Mouse (Mus musculus): ENCODE results near the gene Ccdc36. TPM values are rescaled to one million over a fixed set of nuclear protein-coding genes. Genes with fewer than 3 reads are reported as not detected.
A peak's percentile ranks its signal among the peaks of the same experiment; 100 is the strongest.

Ccdc36 gene
- polyA plus RNA-seq, 1 experiment from 2014 or later: 1.1 TPM

DNA sequence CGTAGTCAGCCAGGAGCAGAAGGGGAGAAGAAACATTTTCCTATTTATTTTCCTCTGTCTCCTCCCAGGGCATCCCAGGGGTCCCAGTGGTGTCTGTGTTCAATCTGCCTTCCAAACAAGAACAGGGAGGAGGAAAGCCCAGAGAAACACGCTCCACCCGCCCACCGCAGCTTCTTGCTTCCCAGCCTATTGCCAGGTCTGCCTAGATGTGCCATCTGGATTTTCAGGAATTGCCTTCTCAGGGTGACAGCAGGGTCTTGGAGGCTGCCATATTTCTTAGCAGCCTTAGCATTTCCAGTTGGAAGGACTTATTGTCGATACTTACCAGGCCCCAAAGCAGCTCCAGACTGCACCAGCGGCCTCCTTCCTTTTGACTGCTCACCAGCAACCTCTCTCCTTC lies 10.9 kb upstream of the Ccdc36 start:
- no peaks in the 10 kb centered on the region for H3K27me3 ChIP-seq (ENCODE audit: low read depth, poor library complexity, severe bottlenecking)
- no peak for DNase-seq (ENCODE audit: low spot score)
- H3K9me3 ChIP-seq (replicated peaks): no peaks in the 10 kb centered on the region
- WGBS: 86% methylated on average over 6 of the region's 6 CpGs
- H3K4me1 ChIP-seq: peaks cover 9% of the 10 kb centered on the region
- H3K27ac ChIP-seq (replicated peaks): no peak overlapping the region
- H3K4me3 ChIP-seq: no peak overlapping the region
- no peaks in the 10 kb centered on the region for H3K36me3 ChIP-seq

DNA sequence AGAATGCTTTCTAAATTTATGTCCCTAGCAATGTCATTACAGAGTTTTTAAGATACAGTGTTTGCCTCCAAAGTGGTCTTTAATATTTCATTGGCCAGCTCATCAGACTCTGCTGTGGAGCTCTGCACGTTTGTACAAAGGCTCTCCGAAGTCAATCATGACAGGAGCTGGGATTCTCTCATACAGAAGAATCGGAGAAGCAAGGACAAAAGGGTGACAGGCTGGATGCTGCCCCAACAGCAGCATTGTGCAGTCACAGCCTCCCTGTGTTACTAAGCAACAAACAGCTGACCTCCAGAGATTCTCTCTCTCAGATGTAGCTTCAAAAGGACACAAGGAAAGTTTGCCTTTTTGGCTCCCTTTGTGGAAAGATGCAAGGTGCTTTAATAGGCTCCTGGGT lies 7.9 kb upstream of the Ccdc36 start, which contains the start of gene BC048562:
Gene BC048562 (plus strand): TSS at position 301 of the 400 bp plus-strand sequence.
- Histone ChIP-seq H3K4me3 (no peak within 1 kb of the TSS), H3K4me1 (peaks cover 16% of the 10 kb centered on the region)
- WGBS: 53% methylated on average over 3 of the region's 3 CpGs

DNA sequence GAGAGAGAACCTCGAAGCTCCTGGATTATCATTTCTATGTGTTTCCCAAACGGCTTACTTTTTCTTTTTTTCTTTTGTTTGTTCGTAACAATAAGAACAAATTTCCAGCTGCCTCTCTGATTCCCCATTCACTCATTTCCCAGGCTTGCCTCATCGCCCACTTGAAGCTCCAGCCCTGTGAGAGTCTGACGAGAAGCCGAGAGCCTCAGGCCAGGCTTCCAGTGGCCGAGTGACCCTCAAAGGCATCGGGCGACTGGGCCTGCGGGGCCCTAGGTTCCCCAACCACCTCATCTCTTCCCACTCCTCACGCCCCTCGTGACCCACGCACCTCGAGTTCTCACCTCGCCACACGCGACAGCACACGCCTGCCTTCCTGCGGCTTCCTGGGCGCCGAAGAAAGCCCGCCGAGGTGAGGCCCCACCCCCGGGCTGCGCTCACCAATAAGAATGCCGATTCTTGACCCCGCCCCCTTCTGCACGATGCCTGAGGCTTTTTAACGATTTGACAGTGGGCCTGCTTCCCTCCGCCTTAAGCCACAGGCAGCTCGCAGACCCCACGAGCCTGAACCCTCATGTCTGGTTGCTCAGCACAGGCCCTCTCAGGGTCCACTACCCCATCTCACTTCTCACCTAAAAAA lies 3.3 kb upstream of the Ccdc36 start:
- H3K36me3 ChIP-seq: no peaks in the 10 kb centered on the region
- 57% methylated on average over 32 of the region's 32 CpGs for WGBS
- H3K9me3 ChIP-seq (replicated peaks): no peaks in the 10 kb centered on the region
- peak overlapping the region; percentile 36 for H3K4me3 ChIP-seq
- peak overlapping the region; percentile 9; the same call in 1 of the 2 replicates for H3K27ac ChIP-seq (replicated peaks)
- no peaks in the 10 kb centered on the region for H3K27me3 ChIP-seq (ENCODE audit: low read depth, poor library complexity, severe bottlenecking)
- DNase-seq (ENCODE audit: low spot score): peak; percentile 49
- peaks cover 14% of the 10 kb centered on the region for H3K4me1 ChIP-seq

More for the DNA sequence above, 7.9 kb upstream of the Ccdc36 start, which contains the start of gene BC048562:
- Histone ChIP-seq H3K9me3 (replicated peaks) (no peaks in the 10 kb centered on the region), H3K36me3 (no peaks in the 10 kb centered on the region), H3K27ac (replicated peaks) (no peak within 1 kb of the TSS), H3K27me3 (ENCODE audit: low read depth, poor library complexity, severe bottlenecking) (no peaks in the 10 kb centered on the region)
- no peak for DNase-seq (ENCODE audit: low spot score)

DNA sequence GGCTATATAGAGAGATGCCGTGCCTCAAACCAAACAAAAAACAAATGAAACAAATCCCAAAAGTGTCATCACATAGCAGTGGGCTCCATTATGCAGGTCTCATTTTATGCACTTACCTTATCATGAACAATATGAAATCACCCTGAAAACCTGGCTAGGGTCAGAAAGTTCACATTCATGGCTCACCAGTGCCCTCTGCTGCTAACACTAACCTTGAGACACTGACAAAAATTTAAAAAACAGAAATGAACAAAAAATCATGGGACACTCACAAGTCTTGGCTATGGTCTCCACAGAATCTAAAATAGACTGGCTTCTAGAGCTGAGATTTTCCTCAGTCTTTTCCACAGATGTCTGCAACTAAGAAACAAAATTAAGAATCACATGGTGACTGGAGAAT lies 16.1 kb downstream of the Ccdc36 start:
- Histone ChIP-seq H3K36me3 (no peaks in the 10 kb centered on the region), H3K27ac (replicated peaks) (no peak overlapping the region), H3K27me3 (ENCODE audit: low read depth, poor library complexity, severe bottlenecking) (no peaks in the 10 kb centered on the region), H3K9me3 (replicated peaks) (no peaks in the 10 kb centered on the region), H3K4me1 (no peaks in the 10 kb centered on the region), H3K4me3 (no peak overlapping the region)
- no peak for DNase-seq (ENCODE audit: low spot score)
- 76% methylated on average over 1 of the region's 1 CpGs for WGBS

DNA sequence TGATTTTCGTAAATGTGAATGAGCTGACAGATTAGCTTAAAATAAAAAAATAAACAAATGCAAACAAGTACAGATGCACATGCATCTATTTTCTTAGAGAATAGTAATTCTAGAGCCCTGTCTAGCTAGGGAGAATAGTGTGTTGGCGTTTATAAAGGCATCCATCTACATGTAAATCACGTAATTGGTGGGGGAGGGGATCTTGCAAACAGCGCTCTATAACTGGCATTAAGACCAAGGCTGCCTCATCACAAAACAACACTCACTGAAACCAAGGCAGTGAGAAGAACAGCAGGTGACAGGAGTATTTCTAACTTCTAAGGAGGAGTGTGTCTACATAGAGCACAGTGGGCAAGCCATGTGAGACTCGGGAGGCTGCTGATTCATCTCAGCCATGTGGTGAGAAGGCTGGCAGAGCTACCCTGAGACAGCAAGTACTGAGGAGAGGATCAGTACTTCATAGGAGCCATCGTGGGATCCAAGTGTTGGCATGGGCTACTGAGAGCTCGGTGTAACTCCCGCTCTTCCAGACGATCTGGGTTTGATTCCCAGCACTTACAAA lies 16.8 kb downstream of the Ccdc36 start:
- H3K36me3 ChIP-seq: no peaks in the 10 kb centered on the region
- H3K4me1 ChIP-seq: no peaks in the 10 kb centered on the region
- H3K27ac ChIP-seq (replicated peaks): no peak overlapping the region
- H3K4me3 ChIP-seq: no peak overlapping the region
- 83% methylated on average over 9 of the region's 9 CpGs for WGBS
- H3K27me3 ChIP-seq (ENCODE audit: low read depth, poor library complexity, severe bottlenecking): no peaks in the 10 kb centered on the region
- DNase-seq (ENCODE audit: low spot score): no peak
- H3K9me3 ChIP-seq (replicated peaks): no peaks in the 10 kb centered on the region

DNA sequence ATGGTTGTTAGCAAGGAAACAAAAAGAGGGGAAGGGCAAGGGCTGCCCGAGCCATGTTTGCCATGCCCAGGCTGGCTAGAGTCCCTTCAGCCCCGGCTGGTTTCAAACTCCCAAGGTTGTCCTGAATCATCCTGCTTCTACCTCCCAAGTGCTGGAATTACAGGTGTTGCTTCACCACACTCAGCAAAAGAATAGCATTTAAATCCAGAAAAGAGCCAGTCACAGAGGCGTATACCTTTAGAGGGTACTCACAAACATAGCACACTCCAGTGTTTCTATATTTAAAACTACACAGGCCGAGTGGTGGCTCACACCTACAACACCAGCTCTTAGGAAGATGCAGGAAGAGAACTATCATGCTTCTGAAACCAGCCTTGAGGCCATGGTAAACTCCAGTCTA lies 18.7 kb downstream of the Ccdc36 start:
- Histone ChIP-seq H3K4me3 (no peak overlapping the region), H3K27ac (replicated peaks) (no peak overlapping the region), H3K36me3 (no peaks in the 10 kb centered on the region), H3K4me1 (no peaks in the 10 kb centered on the region), H3K27me3 (ENCODE audit: low read depth, poor library complexity, severe bottlenecking) (no peaks in the 10 kb centered on the region), H3K9me3 (replicated peaks) (no peaks in the 10 kb centered on the region)
- DNase-seq (ENCODE audit: low spot score): no peak
- WGBS: 89% methylated on average over 4 of the region's 4 CpGs

DNA sequence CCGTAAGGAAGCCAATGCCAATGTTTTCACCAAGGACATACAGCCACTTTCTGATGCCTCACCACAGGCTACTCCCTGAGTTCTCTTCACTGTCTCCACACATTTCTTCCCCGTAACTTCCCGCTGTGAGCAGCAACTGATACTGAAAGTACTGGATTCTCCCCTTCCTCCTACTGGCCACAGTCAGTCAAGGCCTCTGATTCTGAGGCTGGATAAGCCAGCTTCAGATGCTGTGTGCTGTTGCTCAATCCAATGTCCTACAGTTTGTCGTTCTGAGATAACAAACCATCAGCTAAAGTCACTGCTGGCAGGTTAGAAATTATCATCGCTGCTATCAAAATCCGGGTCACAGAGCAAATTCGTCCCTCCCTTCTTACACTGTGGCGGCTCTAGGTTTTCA lies 23.8 kb downstream of the Ccdc36 start:
- 83% methylated on average over 8 of the region's 8 CpGs for WGBS
- no peaks in the 10 kb centered on the region for H3K9me3 ChIP-seq (replicated peaks)
- no peaks in the 10 kb centered on the region for H3K27me3 ChIP-seq (ENCODE audit: low read depth, poor library complexity, severe bottlenecking)
- H3K4me3 ChIP-seq: no peak overlapping the region
- DNase-seq (ENCODE audit: low spot score): no peak
- H3K4me1 ChIP-seq: peaks cover 13% of the 10 kb centered on the region
- H3K36me3 ChIP-seq: no peaks in the 10 kb centered on the region
- H3K27ac ChIP-seq (replicated peaks): no peak overlapping the region

DNA sequence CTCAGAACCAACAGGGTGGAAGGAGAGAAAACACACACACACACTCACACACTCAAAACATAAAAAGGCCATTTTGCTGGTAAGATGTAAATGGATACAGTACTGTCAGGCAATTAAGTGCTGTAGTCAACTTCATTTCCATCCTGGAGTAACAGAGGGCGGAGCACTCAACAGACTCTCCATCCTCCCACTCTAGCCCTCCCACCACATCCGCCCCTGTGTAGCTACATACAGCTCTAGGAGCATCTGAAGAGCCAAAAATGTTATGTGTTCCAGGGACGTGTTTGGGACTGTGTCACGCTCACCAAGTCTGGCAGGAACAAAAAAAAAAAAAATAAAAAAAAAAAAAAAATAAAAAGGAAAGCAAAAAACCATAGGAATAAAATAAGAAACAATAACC lies 25.2 kb downstream of the Ccdc36 start:
- H3K27ac ChIP-seq (replicated peaks): no peak overlapping the region
- H3K27me3 ChIP-seq (ENCODE audit: low read depth, poor library complexity, severe bottlenecking): no peaks in the 10 kb centered on the region
- no peak for DNase-seq (ENCODE audit: low spot score)
- no peaks in the 10 kb centered on the region for H3K36me3 ChIP-seq
- WGBS: 86% methylated on average over 4 of the region's 4 CpGs
- H3K4me1 ChIP-seq: peaks cover 13% of the 10 kb centered on the region
- H3K4me3 ChIP-seq: no peak overlapping the region
- H3K9me3 ChIP-seq (replicated peaks): no peaks in the 10 kb centered on the region

DNA sequence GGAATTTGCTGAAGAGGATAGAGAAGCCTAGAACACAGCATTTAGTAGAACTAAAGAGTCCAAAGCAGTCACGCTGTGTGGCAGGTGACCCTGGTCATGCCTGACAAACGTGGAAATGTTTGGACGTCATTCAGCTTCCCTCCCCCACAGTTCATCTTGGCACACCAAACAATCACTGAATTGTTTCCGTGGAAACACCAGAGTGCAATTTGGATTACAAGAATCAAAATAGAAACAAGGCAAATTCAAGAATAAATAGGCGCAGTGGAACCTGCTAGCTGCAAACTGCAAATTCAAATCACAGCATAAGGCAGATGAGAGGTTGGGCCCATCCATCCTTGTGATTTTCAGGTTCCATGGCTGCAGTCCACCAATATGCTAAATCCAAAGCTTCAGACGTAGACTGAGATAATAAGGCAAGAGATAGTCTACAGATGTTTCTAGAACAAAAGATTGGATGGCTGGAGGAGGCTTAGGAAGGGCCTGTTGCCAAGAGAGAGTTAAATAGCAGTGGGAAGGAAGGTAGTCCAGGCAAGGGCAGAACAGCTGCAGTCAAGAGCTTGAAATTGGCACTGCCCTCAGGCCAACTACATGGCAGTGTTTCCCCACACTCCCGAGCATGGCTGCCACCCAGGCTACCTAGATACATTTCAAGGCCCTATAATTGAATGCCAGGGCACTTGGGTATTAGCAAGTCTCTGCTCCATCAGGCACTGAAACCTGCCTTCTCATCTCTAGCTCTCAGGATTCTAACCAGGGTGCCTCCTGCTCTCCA lies 26.9 kb downstream of the Ccdc36 start:
- H3K4me3 ChIP-seq: no peak overlapping the region
- no peak for DNase-seq (ENCODE audit: low spot score)
- 69% methylated on average over 7 of the region's 7 CpGs for WGBS
- no peaks in the 10 kb centered on the region for H3K36me3 ChIP-seq
- H3K27ac ChIP-seq (replicated peaks): 0 out of 2 replicates have a peak overlapping the region, but pooled peaks have one; percentile 2
- H3K4me1 ChIP-seq: peaks cover 13% of the 10 kb centered on the region
- H3K9me3 ChIP-seq (replicated peaks): no peaks in the 10 kb centered on the region
- no peaks in the 10 kb centered on the region for H3K27me3 ChIP-seq (ENCODE audit: low read depth, poor library complexity, severe bottlenecking)

DNA sequence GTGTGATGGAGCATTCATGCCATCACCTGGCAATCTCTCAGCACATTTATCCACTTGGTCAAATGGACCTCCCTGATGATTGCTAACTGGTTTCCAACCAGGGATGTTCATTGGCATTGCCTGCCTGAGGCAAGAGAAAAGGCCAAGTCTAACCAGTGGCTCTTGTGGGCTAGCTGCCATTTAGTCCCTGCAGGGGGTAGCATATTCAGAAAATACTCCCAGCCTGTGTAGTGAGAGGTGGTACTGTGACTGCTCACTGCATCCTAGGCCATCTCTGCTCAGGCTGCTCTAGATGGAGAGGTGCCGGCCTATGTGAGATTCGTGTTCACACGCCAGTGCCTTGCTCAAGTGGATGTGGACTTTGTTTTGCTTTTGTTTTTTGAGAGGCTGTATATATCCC lies 30.0 kb downstream of the Ccdc36 start:
- 93% methylated on average over 3 of the region's 3 CpGs for WGBS
- no peak overlapping the region for H3K27ac ChIP-seq (replicated peaks)
- DNase-seq (ENCODE audit: low spot score): no peak

DNA sequence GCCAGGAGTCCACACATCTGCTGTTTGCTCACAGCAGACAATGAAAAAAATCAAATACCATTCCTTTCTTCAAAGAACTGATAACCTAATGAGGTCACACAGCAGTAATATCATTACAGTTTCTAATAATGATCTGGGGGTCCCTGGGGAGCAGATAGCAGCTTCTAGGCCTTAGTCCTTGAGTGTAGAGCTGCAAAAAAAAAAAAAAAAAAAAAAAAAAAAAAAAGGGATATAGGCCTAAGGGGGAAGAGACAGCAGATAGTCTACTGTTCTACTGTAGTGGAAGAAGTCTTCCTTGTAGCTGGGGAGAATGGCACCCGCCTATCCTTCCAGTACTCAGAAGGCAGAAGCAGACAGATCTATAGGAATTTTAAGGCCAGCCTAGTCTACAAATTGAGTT lies 32.9 kb downstream of the Ccdc36 start:
- no peaks in the 10 kb centered on the region for H3K27me3 ChIP-seq (ENCODE audit: low read depth, poor library complexity, severe bottlenecking)
- H3K27ac ChIP-seq (replicated peaks): no peak overlapping the region
- H3K9me3 ChIP-seq (replicated peaks): no peaks in the 10 kb centered on the region
- WGBS: 76% methylated on average over 1 of the region's 1 CpGs
- H3K36me3 ChIP-seq: peaks cover 41% of the 10 kb centered on the region
- H3K4me1 ChIP-seq: peaks cover 16% of the 10 kb centered on the region
- DNase-seq (ENCODE audit: low spot score): no peak
- H3K4me3 ChIP-seq: no peak overlapping the region

More for the DNA sequence above, 30.0 kb downstream of the Ccdc36 start:
- Histone ChIP-seq H3K9me3 (replicated peaks) (no peaks in the 10 kb centered on the region), H3K4me1 (peaks cover 13% of the 10 kb centered on the region), H3K4me3 (no peak overlapping the region), H3K27me3 (ENCODE audit: low read depth, poor library complexity, severe bottlenecking) (no peaks in the 10 kb centered on the region), H3K36me3 (peaks cover 12% of the 10 kb centered on the region)

DNA sequence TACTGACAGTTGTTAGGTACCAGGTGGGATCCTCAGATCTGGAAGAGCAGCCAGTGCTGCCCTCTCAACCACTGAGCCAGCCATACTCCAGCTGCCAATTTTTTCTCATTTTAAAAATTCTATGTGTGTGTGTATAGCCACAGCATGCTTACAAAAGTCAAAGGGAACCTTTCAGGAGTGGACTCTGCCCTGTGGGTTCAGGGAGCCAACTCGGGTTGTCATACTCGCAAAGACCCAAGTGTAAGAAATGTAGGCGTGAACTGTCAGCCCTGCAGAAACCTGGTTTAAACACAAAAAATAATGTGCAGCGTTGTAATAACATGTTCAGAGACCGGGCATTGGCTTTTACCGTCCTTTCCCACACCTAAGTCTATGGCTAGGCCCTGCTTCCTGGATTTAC lies 34.1 kb downstream of the Ccdc36 start:
- Histone ChIP-seq H3K27me3 (ENCODE audit: low read depth, poor library complexity, severe bottlenecking) (no peaks in the 10 kb centered on the region), H3K36me3 (peaks cover 51% of the 10 kb centered on the region), H3K27ac (replicated peaks) (no peak overlapping the region), H3K4me3 (no peak overlapping the region), H3K4me1 (peaks cover 16% of the 10 kb centered on the region), H3K9me3 (replicated peaks) (no peaks in the 10 kb centered on the region)
- DNase-seq (ENCODE audit: low spot score): no peak
- WGBS: 96% methylated on average over 6 of the region's 6 CpGs

DNA sequence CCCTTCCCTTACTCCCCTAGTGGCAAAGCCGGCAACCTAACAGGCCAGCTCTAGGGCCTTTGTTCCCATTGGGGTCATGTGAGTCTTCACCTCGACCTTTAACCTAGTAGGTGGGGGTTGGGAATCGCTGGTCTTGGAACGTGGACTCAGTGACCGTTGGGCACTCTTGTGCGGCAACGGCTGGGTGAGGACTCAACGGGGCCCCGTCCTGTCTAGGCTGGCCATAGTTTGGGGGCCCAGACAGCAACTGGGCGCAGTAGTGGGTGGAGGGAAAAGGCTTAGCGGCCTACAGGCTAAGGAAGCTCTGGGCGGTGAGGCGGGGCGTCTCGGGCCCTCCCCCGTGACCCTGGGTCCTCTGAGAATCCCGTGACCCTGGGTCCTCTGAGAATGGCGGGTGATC lies 35.6 kb downstream of the Ccdc36 start, which contains the start of gene 1700102P08Rik:
Gene 1700102P08Rik (plus strand): TSS at position 130 of the 400 bp plus-strand sequence.
- peaks cover 67% of the 10 kb centered on the region for H3K36me3 ChIP-seq
- peak within 1 kb of the TSS; percentile 83 for H3K27ac ChIP-seq (replicated peaks)
- peaks cover 16% of the 10 kb centered on the region for H3K4me1 ChIP-seq
- H3K4me3 ChIP-seq: 0 out of 2 replicates have a peak within 1 kb of the TSS, but pooled peaks have one; percentile 26
- no peaks in the 10 kb centered on the region for H3K27me3 ChIP-seq (ENCODE audit: low read depth, poor library complexity, severe bottlenecking)
- WGBS: 48% methylated on average over 18 of the region's 18 CpGs
- peak; percentile 47 for DNase-seq (ENCODE audit: low spot score)
- H3K9me3 ChIP-seq (replicated peaks): no peaks in the 10 kb centered on the region
